Mouse (Mus musculus) NIH3T3 (cell line): Measurements from ENCODE around the gene Triobp.

Experiments
- DNase-seq: peaks from one replicate; pipeline ENCODE4 v3.0.0-alpha.2; 2012; ENCODE audit warnings: low read depth

The Triobp gene

GRCm38 (mm10) chr15:79001559-79001958 is 54.0 kb downstream of the Triobp start:
- no peak for DNase-seq

GRCm38 (mm10) chr15:79002036-79002435 is 54.5 kb downstream of the Triobp start:
- no peak for DNase-seq

- DNase-seq, result no peak
Measured at GRCm38 (mm10) chr15:79003079-79003478, 55.6 kb downstream of the Triobp start.

GRCm38 (mm10) chr15:79005581-79005980 is 58.1 kb downstream of the Triobp start:
- DNase-seq, result no peak

- DNase-seq, result peak; percentile 32
Measured at GRCm38 (mm10) chr15:79006638-79007037, 59.1 kb downstream of the Triobp start.

- no peak for DNase-seq
Measured at GRCm38 (mm10) chr15:79007059-79007458, 59.5 kb downstream of the Triobp start.

GRCm38 (mm10) chr15:79007836-79008235 is 60.3 kb downstream of the Triobp start:
- peak; percentile 44 for DNase-seq

- no peak for DNase-seq
Measured at GRCm38 (mm10) chr15:79009734-79010133, 62.2 kb downstream of the Triobp start.

- DNase-seq, result no peak
Measured at GRCm38 (mm10) chr15:79011550-79011949, 64.0 kb downstream of the Triobp start.

- no peak for DNase-seq
Measured at GRCm38 (mm10) chr15:79013382-79013781, 65.9 kb downstream of the Triobp start.

- no peak for DNase-seq
Measured at GRCm38 (mm10) chr15:79018191-79018590, 70.7 kb downstream of the Triobp start.

GRCm38 (mm10) chr15:79018886-79019285 is 71.4 kb downstream of the Triobp start:
- peak; percentile 52 for DNase-seq

GRCm38 (mm10) chr15:79022671-79023230 is 75.2 kb downstream of the Triobp start:
- DNase-seq, result no peak

- DNase-seq, result no peak
Measured at GRCm38 (mm10) chr15:79023366-79023765, 75.8 kb downstream of the Triobp start.

GRCm38 (mm10) chr15:79025687-79026308 is 78.3 kb downstream of the Triobp start:
- DNase-seq, result no peak

- DNase-seq, result peak; percentile 33
Measured at GRCm38 (mm10) chr15:79026511-79027290, 79.2 kb downstream of the Triobp start.

GRCm38 (mm10) chr15:79027291-79028205 is 80.0 kb downstream of the Triobp start:
- peak; percentile 53 for DNase-seq

GRCm38 (mm10) chr15:79028237-79028738 is 80.8 kb downstream of the Triobp start, which contains the start of gene H1f0:
TSS of gene H1f0 (plus strand) at chr15:79028450.
- DNase-seq, result peak; percentile 96

- peak; percentile 47 for DNase-seq
Measured at GRCm38 (mm10) chr15:79028823-79029484, 81.4 kb downstream of the Triobp start.

GRCm38 (mm10) chr15:79029519-79030241 is 82.2 kb downstream of the Triobp start:
- peak; percentile 56 for DNase-seq
